Mouse (Mus musculus): ENCODE data around the gene Enc1. TPM values are rescaled to one million over a fixed set of nuclear protein-coding genes. Genes with fewer than 3 reads are reported as not detected.

Gene Enc1
- total and polyA plus RNA-seq, 3 experiments: 3.7 to 7.0 (median 6.4) TPM

DNA sequence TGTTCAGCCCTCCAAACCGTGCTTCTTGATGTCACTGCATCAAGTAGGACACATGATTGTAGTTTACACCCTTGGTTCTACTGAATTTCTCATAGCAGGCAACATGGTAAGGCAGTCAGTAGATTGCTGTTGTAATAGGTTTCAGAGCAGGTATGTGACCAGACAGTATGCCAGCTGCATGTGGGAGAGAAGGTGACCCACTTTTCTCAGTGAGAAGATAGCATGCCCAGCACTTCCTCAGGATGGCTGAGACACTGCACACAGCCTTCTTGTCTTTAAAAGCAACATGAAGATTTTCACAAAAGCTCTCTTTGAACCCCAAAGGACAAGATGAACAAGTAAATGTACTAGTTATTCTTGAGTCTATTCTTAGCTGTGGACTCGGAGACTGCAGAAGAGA, 29.8 kb downstream of the Enc1 start:
- no peak overlapping the region for H3K27ac ChIP-seq (ENCODE audit: insufficient read depth, low read depth)
- H3K27me3 ChIP-seq (replicated peaks): no peaks in the 10 kb centered on the region
- TF ChIP-seq MYC (IDR thresholded peaks at IDR 0.05; ENCODE audit: low read depth, low read length) (no peak), POLR2AphosphoS2 (IDR thresholded peaks at IDR 0.05; ENCODE audit: low read depth, low read length) (no peak), GABPA (IDR thresholded peaks at IDR 0.05; ENCODE audit: insufficient replicate concordance, low read depth, low read length) (no peak), USF2 (conservative IDR thresholded peaks at IDR 0.05; ENCODE audit: low read depth, low read length) (no peak), ZKSCAN1 (IDR thresholded peaks at IDR 0.05; ENCODE audit: borderline replicate concordance, low read depth, low read length) (no peak), ETS1 (conservative IDR thresholded peaks at IDR 0.05; ENCODE audit: low read depth, low read length) (no peak), UBTF (IDR thresholded peaks at IDR 0.05; ENCODE audit: low read depth, low read length) (no peak), NELFE (IDR thresholded peaks at IDR 0.05; ENCODE audit: low read depth, low read length) (no peak), TCF12 (IDR thresholded peaks at IDR 0.05; ENCODE audit: low read depth, low read length) (no peak), ELF1 (IDR thresholded peaks at IDR 0.05; ENCODE audit: low read depth, low read length) (no peak), POLR2A (IDR thresholded peaks at IDR 0.05; ENCODE audit: low read depth, low read length) (no peak), SMC3 (IDR thresholded peaks at IDR 0.05; ENCODE audit: low read depth, low read length) (no peak), MAFK (IDR thresholded peaks at IDR 0.05; ENCODE audit: insufficient replicate concordance, low read length) (no peak), MXI1 (IDR thresholded peaks at IDR 0.05; ENCODE audit: low read depth, low read length) (no peak), ZC3H11A (IDR thresholded peaks at IDR 0.05; ENCODE audit: low read depth, low read length) (no peak)
- peaks cover 0 to 7% of the 10 kb centered on the region in 2 experiments; a peak in 2 of 4 replicates for H3K4me1 ChIP-seq (ENCODE audit: control insufficient read depth in 1 of 2, insufficient read depth in 2 of 2)
- H3K9ac ChIP-seq (ENCODE audit: insufficient read depth, low read depth): no peak overlapping the region
- no peak for DNase-seq (ENCODE audit: extremely low read depth)
- H3K9me3 ChIP-seq (replicated peaks; ENCODE audit: low read length): peaks cover 31% of the 10 kb centered on the region
- dilution Hi-C loops (cut with MboI; ENCODE audit: extremely low pct_ligation_motif_present, extremely low pct_unique_long_range_greater_than_20kb, low sequenced_read_pairs): no loop called here
- H3K36me3 ChIP-seq (replicated peaks in 1 of 2; ENCODE audit: control insufficient read depth in 1 of 2, insufficient read depth in 1 of 2, low read length in 1 of 2): no peaks in the 10 kb centered on the region
- H3K4me3 ChIP-seq (replicated peaks in 1 of 3; ENCODE audit: low read depth in 2 of 3, low read length in 2 of 3, poor library complexity in 1 of 3): no peak overlapping the region
- H3K79me2 ChIP-seq (replicated peaks; ENCODE audit: control insufficient read depth, extremely low read depth, insufficient read depth, poor library complexity, severe bottlenecking): no peaks in the 10 kb centered on the region
- in situ Hi-C loops (cut with MboI; ENCODE audit: low pct_ligation_motif_present, low pct_unique_long_range_greater_than_20kb, low sequenced_read_pairs): no loop called here
- no peak overlapping the region for H3K4me2 ChIP-seq (ENCODE audit: insufficient read depth, low read depth, poor library complexity, severe bottlenecking)

DNA sequence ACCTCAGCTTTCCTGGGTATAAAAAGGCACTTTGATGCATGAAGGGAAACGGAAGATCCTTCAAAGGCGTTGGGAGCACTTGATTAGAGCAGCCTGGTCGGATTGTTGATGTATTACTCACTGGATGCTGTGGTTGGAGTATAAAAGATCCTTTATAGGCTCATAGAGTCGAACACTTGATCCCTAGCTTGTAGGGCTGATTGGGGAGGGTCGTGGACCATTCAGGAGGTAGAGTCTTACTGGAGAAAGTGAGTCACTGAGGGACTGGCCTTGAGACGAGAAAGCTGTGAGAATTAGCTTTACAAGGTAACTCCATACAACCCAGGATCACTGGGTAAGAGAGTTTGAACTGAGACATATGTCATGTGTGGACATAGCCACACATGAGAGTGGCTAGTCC, 30.7 kb downstream of the Enc1 start:
- in situ Hi-C loops (cut with MboI; ENCODE audit: low pct_ligation_motif_present, low pct_unique_long_range_greater_than_20kb, low sequenced_read_pairs) (no loop called here), dilution Hi-C loops (cut with MboI; ENCODE audit: extremely low pct_ligation_motif_present, extremely low pct_unique_long_range_greater_than_20kb, low sequenced_read_pairs) (no loop called here)
- no peak overlapping the region for H3K4me2 ChIP-seq (ENCODE audit: insufficient read depth, low read depth, poor library complexity, severe bottlenecking)
- TF ChIP-seq MAZ (IDR thresholded peaks at IDR 0.05; ENCODE audit: low read depth, low read length) (no peak), JUND (conservative IDR thresholded peaks at IDR 0.05; ENCODE audit: low read depth, low read length) (no peak), ZC3H11A (IDR thresholded peaks at IDR 0.05; ENCODE audit: low read depth, low read length) (no peak), MEF2A (IDR thresholded peaks at IDR 0.05; ENCODE audit: borderline replicate concordance, low read depth, low read length) (no peak), MAX (IDR thresholded peaks at IDR 0.05; ENCODE audit: low read length) (no peak), POLR2A (IDR thresholded peaks at IDR 0.05; ENCODE audit: low read depth, low read length) (no peak), RAD21 (IDR thresholded peaks at IDR 0.05; ENCODE audit: low read depth, low read length) (no peak), RCOR1 (conservative IDR thresholded peaks at IDR 0.05; ENCODE audit: low read depth, low read length) (no peak), MYC (IDR thresholded peaks at IDR 0.05; ENCODE audit: low read depth, low read length) (no peak), ZNF384 (IDR thresholded peaks at IDR 0.05; ENCODE audit: low read depth, low read length) (no peak), NELFE (IDR thresholded peaks at IDR 0.05; ENCODE audit: low read depth, low read length) (no peak)
- H3K9me3 ChIP-seq (replicated peaks; ENCODE audit: low read length): peaks cover 24% of the 10 kb centered on the region
- H3K79me2 ChIP-seq (replicated peaks; ENCODE audit: control insufficient read depth, extremely low read depth, insufficient read depth, poor library complexity, severe bottlenecking): no peaks in the 10 kb centered on the region
- H3K4me3 ChIP-seq (replicated peaks in 1 of 3; ENCODE audit: low read depth in 2 of 3, low read length in 2 of 3, poor library complexity in 1 of 3): no peak overlapping the region
- H3K9ac ChIP-seq (ENCODE audit: insufficient read depth, low read depth): no peak overlapping the region
- H3K27ac ChIP-seq (ENCODE audit: insufficient read depth, low read depth): no peak overlapping the region
- H3K27me3 ChIP-seq (replicated peaks): no peaks in the 10 kb centered on the region
- peaks cover 0 to 7% of the 10 kb centered on the region in 2 experiments; a peak in 2 of 4 replicates for H3K4me1 ChIP-seq (ENCODE audit: control insufficient read depth in 1 of 2, insufficient read depth in 2 of 2)
- no peak for DNase-seq (ENCODE audit: extremely low read depth)
- no peaks in the 10 kb centered on the region for H3K36me3 ChIP-seq (replicated peaks in 1 of 2; ENCODE audit: control insufficient read depth in 1 of 2, insufficient read depth in 1 of 2, low read length in 1 of 2)

Data from CH12.LX (cell line).